Mouse (Mus musculus) bone marrow macrophage, adult 2 months (primary cell): ENCODE results near the gene 0610012G03Rik.

Experiments
- CTCF ChIP-seq: IDR thresholded peaks from 2 replicates; pipeline ENCODE4 v1.5.1; 2012; ENCODE audit warnings: low read depth, mild to moderate bottlenecking, low read length, moderate library complexity
- POLR2A ChIP-seq: IDR thresholded peaks from 2 replicates; pipeline ENCODE4 v1.6.1; 2012; ENCODE audit warnings: mild to moderate bottlenecking, low read depth, low read length, borderline replicate concordance

- TF ChIP-seq POLR2A (no peak), CTCF (no peak)
Measured at GRCm38 (mm10) chr16:31944698-31945255, 3.5 kb downstream of the 0610012G03Rik start.
